Mouse (Mus musculus) NIH3T3 (cell line): ENCODE results near the gene Irf2bp1.

Experiments used
- DNase-seq: peaks from one replicate; pipeline ENCODE4 v3.0.0-alpha.2; 2012; ENCODE audit warnings: low read depth

Gene Irf2bp1

DNA sequence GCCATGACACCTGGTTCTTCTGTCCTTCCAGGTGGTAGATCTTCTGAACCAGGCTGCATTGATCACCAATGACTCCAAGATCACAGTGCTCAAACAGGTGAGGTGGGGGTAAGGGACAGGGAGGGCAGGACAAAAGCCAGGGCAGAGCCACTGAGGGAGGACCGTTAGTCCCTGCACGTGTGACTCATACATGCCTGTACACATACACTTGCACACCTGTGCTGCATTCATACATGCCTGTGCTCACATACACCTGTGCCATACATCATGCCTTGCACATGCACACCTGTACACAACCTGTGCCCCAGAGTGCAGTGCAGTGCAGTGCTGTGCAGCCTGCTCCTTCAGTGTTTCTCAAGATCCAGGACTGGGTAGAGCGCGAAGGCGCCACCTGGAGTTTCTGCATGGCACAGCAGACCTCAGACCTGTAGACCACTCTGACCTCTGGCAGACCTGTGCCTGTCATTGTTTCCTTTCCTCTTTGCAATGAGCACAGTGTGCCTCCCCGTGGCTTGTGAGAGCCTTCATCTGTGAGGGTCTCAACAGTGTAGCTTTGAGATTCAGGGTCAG is 25.3 kb downstream of the Irf2bp1 start:
- peak; percentile 71 for DNase-seq

DNA sequence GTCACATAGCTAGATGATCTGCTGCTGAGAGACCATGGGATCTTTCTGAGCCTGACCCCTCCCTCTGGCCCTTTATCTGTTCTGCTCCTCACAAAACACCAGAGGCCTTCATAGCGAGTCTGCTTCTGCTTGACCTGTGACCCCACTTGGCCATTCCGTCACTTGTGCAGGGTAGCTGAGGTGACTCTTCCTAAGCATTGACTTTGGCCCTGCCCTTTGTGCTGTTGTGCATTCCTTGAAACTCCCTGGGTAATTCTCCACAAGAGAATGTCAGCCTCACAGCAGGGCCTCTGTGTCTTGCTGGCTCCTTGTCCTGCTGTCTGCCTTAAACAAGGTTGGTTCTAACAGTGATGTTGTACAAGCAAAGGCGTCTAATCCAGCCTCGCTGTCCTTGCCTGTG is 27.8 kb downstream of the Irf2bp1 start:
- DNase-seq: no peak

DNA sequence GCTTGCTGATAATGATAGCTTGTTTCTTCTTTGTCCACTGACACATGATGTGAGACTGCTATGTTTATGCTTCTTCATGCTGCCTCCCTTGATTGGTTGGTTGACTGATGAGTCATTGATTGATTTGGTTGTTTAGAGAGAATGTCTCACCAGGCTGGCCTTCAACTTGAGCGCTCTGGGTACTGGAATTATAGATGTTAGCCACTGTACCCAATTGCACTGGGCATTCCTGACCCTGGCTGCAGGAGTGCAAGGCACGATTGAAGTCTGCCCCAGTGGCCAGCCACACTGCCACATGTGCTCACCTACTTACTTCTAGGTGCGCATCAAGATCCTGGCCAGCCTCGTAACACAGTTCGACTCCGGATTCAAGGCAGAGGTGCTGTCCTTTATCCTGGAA is 40.8 kb downstream of the Irf2bp1 start:
- DNase-seq: peak; percentile 46

DNA sequence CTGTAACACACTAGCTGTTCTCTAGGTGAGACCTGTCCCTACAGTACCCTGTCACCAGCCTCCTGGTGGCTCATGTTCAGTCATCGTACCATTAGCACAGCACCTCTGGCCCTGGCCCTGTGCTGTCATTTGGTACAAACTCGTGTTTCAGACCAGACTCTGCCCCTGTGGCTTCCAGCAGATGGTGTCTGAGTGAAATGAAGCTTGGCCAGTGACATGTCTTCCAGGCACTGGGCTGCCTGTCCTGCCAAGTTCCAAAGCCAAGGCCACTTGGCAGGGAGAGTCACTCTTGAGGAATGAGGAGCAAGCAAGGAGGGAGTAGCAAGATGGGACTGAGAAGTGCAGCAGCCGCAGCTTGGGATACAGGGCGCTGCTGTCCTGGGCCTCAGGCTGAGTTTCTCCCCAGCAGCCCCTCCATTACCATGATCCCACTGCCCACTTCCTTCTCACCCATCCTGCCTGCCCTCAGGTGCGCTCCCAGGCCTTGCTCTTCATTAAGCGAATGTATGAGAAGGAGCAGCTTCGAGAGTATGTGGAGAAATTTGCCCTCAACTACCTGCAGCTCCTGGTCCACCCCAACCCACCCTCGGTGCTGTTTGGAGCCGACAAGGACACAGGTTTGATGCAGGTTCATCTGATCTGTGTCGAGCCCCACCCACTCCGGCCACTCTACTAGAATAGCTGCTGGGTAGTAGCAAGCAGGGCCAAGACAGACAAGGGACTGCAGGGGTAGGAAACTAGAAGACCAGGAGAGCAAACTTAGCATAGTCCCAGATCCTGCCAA is 42.6 kb downstream of the Irf2bp1 start:
- no peak for DNase-seq

GRCm38 (mm10) chr7:19048006-19048527 is 44.2 kb downstream of the Irf2bp1 start:
- no peak for DNase-seq

- DNase-seq: no peak
Measured at GRCm38 (mm10) chr7:19049252-19049651, 45.4 kb downstream of the Irf2bp1 start.

DNA sequence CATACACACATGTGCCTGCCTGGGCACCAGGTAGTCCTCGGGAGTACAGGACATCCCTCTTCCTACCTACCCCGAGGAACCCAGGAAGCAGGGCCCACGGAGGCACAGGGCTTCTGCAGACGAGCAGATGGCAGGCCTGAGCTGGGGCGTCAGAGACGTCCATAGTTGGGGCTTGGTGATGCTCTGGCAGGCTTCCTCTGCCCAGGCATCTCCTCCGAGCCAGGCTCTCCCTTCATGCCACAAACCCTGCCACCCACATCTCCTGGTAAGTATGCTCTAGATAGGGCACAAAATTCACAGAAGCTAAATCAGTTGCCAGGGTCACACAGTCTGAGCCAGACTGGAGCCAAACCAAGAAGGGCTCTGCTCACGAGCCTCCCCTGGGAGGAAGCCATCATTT is 46.3 kb downstream of the Irf2bp1 start:
- no peak for DNase-seq

GRCm38 (mm10) chr7:19051161-19051560 is 47.3 kb downstream of the Irf2bp1 start:
- no peak for DNase-seq

DNA sequence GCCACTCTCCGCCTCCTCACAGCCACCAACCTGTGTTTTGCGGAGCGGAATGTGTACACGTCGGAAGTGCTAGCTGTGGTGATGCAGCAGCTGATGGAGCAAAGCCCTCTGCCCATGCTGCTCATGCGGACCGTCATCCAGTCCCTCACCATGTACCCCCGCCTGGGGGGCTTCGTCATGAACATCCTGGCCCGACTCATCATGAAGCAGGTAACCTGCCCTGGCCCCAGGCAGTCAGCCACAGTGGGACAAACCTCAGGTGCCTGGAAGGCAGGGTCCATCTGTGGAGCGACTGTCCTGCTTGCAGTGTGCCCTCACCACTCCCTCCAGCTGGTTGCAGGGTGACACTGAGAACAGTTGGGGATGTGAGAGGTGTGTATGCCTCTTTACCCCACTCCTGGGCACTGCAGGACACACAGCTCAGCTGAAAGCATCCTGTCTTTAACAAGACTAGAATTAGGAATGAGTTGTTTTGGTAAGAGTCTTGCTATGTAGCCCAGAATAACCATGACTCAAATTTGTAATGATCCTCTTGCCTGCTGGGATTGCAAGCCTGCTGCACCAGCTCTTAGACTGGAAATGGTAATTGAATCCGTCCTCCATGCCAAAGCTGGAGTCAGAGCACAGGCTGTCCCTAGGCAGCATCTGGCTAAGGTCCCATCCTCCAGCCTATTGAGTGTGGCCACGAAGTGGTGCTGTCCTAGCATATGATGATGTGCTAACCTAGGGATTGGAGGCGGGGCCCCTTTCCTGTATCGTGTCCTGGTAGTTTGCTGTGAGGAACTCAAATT is 48.7 kb downstream of the Irf2bp1 start:
- no peak for DNase-seq

DNA sequence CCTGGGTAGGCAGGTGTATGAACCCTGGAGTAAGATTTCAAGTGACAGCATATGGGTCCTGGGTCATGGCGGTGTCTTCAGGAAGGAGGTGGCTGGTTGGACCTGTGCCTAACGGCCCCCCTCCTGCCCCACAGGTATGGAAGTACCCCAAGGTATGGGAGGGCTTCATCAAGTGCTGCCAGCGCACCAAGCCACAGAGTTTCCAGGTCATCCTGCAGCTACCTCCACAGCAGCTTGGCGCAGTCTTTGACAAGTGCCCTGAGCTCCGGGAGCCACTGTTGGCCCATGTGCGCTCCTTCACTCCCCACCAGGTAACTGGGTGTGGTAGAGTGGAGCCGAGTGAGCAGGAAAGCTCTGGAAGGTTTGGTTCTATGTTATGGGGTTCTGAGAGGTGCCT is 49.3 kb downstream of the Irf2bp1 start:
- no peak for DNase-seq

DNA sequence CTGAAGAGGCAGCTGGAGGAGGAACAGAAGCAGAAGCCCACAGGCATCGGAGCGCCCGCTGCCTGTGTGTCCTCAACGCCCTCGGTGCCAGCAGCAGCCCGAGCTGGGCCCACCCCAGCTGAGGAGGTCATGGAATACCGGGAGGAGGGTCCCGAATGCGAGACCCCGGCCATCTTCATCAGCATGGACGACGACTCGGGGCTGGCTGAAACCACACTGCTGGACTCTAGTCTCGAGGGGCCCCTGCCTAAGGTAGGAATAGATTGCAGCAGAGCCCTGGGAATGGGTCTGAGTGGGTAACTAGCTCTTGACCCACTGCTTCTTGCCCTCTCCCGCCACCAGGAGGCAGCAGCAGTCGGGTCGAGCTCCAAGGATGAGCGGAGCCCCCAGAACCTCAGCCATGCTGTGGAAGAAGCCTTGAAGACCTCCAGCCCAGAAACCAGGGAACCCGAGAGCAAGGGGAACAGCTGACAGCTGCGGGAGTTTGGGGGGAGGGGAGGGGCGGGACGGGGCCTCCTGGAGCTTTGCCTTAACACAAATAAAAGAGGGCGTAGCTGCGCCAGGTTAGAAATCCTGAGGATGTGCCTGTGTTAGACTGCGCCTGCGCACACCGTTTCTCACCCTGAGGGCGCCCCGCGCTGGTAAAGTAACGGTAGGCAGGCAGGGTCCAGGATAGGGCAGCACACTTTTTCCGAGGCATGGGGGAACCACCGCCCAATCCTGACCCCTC is 50.4 kb downstream of the Irf2bp1 start, which contains the start of gene Rsph6a:
Gene Rsph6a, plus strand, starts transcription at position 644 of the 730 bp plus-strand sequence.
- DNase-seq: peak; percentile 53

DNA sequence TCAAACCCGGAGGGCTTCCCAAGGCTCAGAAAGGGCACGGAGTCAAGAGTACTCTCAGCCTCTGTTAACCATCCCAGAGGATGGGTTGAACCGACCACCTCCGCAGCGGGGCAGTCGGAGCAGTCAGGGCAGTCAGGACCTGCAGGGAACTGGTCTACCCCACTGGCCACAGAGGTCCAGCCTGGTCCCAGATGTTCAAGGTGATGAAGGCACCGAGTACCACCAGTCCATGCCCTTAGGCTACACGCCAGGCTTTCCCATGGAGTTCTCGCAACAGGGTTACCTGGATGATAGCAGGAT is 50.9 kb downstream of the Irf2bp1 start:
- DNase-seq: no peak

DNA sequence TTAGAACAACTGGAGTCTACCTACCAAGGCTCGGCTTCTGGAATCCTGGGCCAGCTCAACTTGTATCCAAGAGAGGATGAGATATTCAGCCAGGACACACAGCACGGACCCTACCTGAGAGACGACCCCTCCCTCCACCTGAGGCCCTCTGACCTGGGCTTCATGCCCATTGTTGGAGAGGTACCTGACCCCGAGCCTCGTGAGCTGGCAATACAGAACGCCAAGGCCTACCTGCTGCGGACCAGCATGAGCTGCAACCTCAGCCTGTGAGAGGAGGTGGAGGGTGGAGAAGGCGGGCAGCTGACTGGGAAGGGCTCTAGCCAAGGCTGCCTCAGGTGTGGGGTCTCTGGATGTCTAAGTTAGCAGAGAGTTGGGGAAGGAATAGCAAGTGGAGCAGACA is 51.3 kb downstream of the Irf2bp1 start:
- DNase-seq: no peak
